Mouse (Mus musculus) adrenal gland, adult 2 months (tissue): ENCODE measurements around the gene 1600002K03Rik. TPM values are rescaled to one million over a fixed set of nuclear protein-coding genes. Genes with fewer than 3 reads are reported as not detected.
"Not testable (repeated sequence)": the region's sequence is repeated elsewhere in the genome, so short reads cannot be mapped to it uniquely, and the experiment has no call there.

ENCODE experiments used
- DNase-seq: peaks from one replicate; pipeline ENCODE4 v3.0.0; 2021
- polyA plus RNA-seq: library from polyadenylated mRNA; depleted of rRNA; stranded (reverse); fragments of >200 nt; gene quantifications from 2 replicates; pipeline ENCODE4 v1.2.3, GENCODE M21; 2012
- total RNA-seq, 2 experiments: library from RNA; stranded (reverse); gene quantifications; 2 replicates each; pipeline ENCODE4 v1.2.3; 2021

Gene 1600002K03Rik
- total and polyA plus RNA-seq, 3 experiments, result 14.0 to 25.9 (median 21.7) TPM

- DNase-seq, result no peak
Measured at GRCm38 (mm10) chr10:80186649-80187048, 13.9 kb downstream of the 1600002K03Rik start.

GRCm38 (mm10) chr10:80187739-80188138, 15.0 kb downstream of the 1600002K03Rik start:
- DNase-seq, result no peak

- DNase-seq, result no peak
Measured at GRCm38 (mm10) chr10:80188453-80189024, 15.8 kb downstream of the 1600002K03Rik start.

- no peak for DNase-seq
Measured at GRCm38 (mm10) chr10:80189999-80190398, 17.3 kb downstream of the 1600002K03Rik start.

GRCm38 (mm10) chr10:80190491-80191051, 17.8 kb downstream of the 1600002K03Rik start:
- peak; percentile 77 for DNase-seq

GRCm38 (mm10) chr10:80193976-80194375, 21.2 kb downstream of the 1600002K03Rik start:
- no peak for DNase-seq

GRCm38 (mm10) chr10:80194441-80194840, 21.7 kb downstream of the 1600002K03Rik start:
- DNase-seq, result no peak

GRCm38 (mm10) chr10:80196167-80196566, 23.4 kb downstream of the 1600002K03Rik start:
- no peak for DNase-seq

- DNase-seq, result no peak
Measured at GRCm38 (mm10) chr10:80196778-80197581, 24.2 kb downstream of the 1600002K03Rik start.

- DNase-seq, result peak; percentile 85
Measured at GRCm38 (mm10) chr10:80199440-80200008, 26.8 kb downstream of the 1600002K03Rik start.

- no peak for DNase-seq
Measured at GRCm38 (mm10) chr10:80200485-80200884, 27.7 kb downstream of the 1600002K03Rik start.

GRCm38 (mm10) chr10:80204055-80204454, 31.3 kb downstream of the 1600002K03Rik start:
- no peak for DNase-seq

GRCm38 (mm10) chr10:80207201-80207600, 34.5 kb downstream of the 1600002K03Rik start:
- DNase-seq, result no peak

- DNase-seq, result no peak
Measured at GRCm38 (mm10) chr10:80207676-80208075, 34.9 kb downstream of the 1600002K03Rik start.

GRCm38 (mm10) chr10:80208248-80208647, 35.5 kb downstream of the 1600002K03Rik start:
- DNase-seq, result no peak

- DNase-seq, result no peak
Measured at GRCm38 (mm10) chr10:80208841-80209371, 36.2 kb downstream of the 1600002K03Rik start.

- DNase-seq, result not testable (repeated sequence)
Measured at GRCm38 (mm10) chr10:80211547-80212103, 38.9 kb downstream of the 1600002K03Rik start.

- DNase-seq, result no peak
Measured at GRCm38 (mm10) chr10:80215048-80215772, 42.5 kb downstream of the 1600002K03Rik start.

GRCm38 (mm10) chr10:80220676-80221075, 47.9 kb downstream of the 1600002K03Rik start:
- no peak for DNase-seq

GRCm38 (mm10) chr10:80223137-80223536, 50.4 kb downstream of the 1600002K03Rik start:
- not testable (repeated sequence) for DNase-seq
